Mouse (Mus musculus) mammary gland, adult 2 months (tissue): ENCODE results near the gene Rab4a. TPM values are rescaled to one million over a fixed set of nuclear protein-coding genes. Genes with fewer than 3 reads are reported as not detected.

Experiments used
- polyA plus RNA-seq: library from polyadenylated mRNA; depleted of rRNA; stranded (reverse); fragments of >200 nt; gene quantifications from 2 replicates; pipeline ENCODE4 v1.2.3, GENCODE M21; 2012; ENCODE audit warnings: low replicate concordance; rRNA removed

Gene Rab4a
- 12.7 and 16.3 TPM in 2 replicates for polyA plus RNA-seq

GRCm38 (mm10) chr8:123805718-123806373, at the start of gene Rab4a:
Rab4a (plus strand) TSS chr8:123805985.

GRCm38 (mm10) chr8:123859648-123860259, 54.0 kb downstream of the Rab4a start, which contains the start of gene Ccsap:
Ccsap (minus strand) TSS chr8:123860209.

Other genes with a start within 250 kb of the Rab4a start
- 21.5 and 34.1 TPM in 2 replicates for gene Rhou, start 152.1 kb upstream of the Rab4a start, polyA plus RNA-seq
- gene Ccsap, start 54.2 kb downstream of the Rab4a start, polyA plus RNA-seq, result 0.68 and 1.9 TPM in 2 replicates
- 6.5 and 15,994 TPM in 2 replicates for gene Acta1, start 88.8 kb downstream of the Rab4a start, polyA plus RNA-seq
- 8.8 and 11.3 TPM in 2 replicates for gene Nup133, start 143.3 kb downstream of the Rab4a start, polyA plus RNA-seq
- gene Abcb10, start 177.1 kb downstream of the Rab4a start, polyA plus RNA-seq, result 11.5 and 13.3 TPM in 2 replicates
- gene Taf5l, start 215.4 kb downstream of the Rab4a start, polyA plus RNA-seq, result 30.2 and 35.6 TPM in 2 replicates
- gene Urb2, start 215.5 kb downstream of the Rab4a start, polyA plus RNA-seq, result 3.5 and 6.3 TPM in 2 replicates